In the genomic region with DNA sequence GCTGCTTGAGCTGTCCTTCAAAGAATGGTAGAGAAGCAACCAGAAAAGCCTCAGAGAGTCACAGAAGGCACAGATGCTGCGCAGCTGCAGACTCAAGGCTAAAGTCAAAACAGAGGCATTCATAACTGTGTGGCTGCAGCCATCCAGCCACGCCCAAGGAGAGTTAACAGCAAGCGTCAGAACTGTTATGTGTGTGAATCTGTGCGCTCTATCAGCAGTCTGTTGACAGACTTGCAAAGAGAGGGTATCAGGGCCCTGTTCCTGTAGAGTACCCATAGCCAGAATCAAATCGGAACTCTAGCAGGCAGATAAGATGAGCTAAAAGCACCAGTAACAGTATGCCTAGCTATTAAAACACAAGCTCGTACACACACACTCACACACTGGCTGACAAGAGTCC, we compare ENCODE assay signal across 16 mouse cellular contexts.
"Had no signal": no experiment of that assay in that cellular context is flagged by ENCODE, and none has a peak within 500 bp of the region (broad histone marks: within the 10 kb centered on the region; RNA-seq: fewer than 3 reads in every experiment).

No protein-coding gene starts in this region.

- H3K36me3 ChIP-seq: neural tube, embryonic 13.5 days; neural tube, embryonic 15.5 days; stomach, embryonic 15.5 days had no signal

- H3K27ac ChIP-seq: neural tube, embryonic 13.5 days; neural tube, embryonic 15.5 days; stomach, embryonic 15.5 days; stomach, postnatal 0 days had no signal

- H3K4me2 ChIP-seq: neural tube, embryonic 13.5 days; neural tube, embryonic 15.5 days; stomach, embryonic 15.5 days had no signal

- H3K4me3 ChIP-seq: neural tube, embryonic 13.5 days; neural tube, embryonic 15.5 days; stomach, embryonic 15.5 days had no signal

- H3K9me3 ChIP-seq: neural tube, embryonic 13.5 days; neural tube, embryonic 15.5 days; stomach, embryonic 15.5 days had no signal

- H3K27me3 ChIP-seq: stomach, embryonic 15.5 days had no signal

- H3K4me1 ChIP-seq: stomach, embryonic 15.5 days had no signal

- H3K9ac ChIP-seq: neural tube, embryonic 13.5 days; neural tube, embryonic 15.5 days; stomach, embryonic 15.5 days had no signal

- DNase-seq: retina, postnatal 1 day; right cerebral cortex, adult 18-20 months; right cerebral cortex, postnatal 14 days; right cerebral cortex, postnatal 25 days; right cerebral cortex, postnatal 4 days; spleen, adult 18-20 months; thymus, adult 18-20 months; thymus, adult 2 months; thymus, postnatal 14 days; thymus, postnatal 25 days; thymus, postnatal 36 days; thymus, postnatal 4 days had no signal
